Mouse (Mus musculus): Measurements from ENCODE around the gene Ncl.
"Not testable (repeated sequence)": the region's sequence is repeated elsewhere in the genome, so short reads cannot be mapped to it uniquely, and the experiment has no call there.

Ncl gene

DNA sequence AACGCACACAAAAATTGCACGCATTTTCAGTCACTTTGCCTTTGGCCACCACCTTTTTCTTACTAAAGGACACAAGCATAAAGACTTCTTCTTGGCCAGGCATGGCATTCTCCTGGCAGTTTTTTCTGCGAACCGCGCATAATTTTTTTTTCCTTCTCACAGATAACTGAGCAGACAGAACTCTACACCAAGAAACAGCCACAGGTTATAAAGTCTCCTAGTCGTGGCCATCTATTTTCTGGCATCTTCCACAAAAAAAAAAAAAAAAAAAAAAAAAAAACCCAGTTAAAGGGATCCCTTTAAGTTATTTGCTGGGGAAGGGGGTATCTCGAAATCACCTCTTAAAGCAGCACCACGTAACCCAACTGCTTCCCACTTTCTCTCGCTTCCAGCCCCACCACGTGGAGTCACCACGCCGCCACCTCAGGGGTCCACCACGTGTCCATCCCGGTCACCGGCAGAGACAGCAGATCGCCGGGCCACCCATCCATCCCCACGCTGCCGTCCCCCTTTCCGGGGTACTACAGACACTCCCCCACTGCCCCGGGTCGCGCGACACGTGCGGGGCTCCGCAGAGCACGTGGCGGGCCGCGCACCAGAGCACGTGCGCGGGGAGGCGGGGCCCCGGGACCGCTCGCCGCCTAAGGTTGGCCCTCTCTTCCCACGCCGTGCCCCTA lies 833 bp downstream of the Ncl start:
- no peak for DNase-seq

DNA sequence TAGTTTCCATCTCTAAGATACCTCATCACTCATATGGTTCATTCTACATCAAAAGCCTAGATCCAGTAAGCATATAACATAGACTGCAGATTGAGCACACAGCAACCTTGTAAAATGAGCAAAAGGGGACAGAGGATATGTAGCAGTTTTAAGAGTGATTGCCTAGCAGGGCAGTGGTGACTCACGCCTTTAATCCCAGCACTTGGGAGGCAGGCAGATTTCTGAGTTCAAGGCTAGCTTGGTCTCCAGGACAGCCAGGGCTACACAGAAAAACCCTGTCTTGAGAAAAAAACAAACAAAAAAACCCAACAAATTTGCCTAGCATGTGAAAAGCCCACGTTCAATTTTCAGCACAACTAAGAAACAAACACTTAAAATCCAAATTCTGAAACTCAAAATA lies 5.0 kb downstream of the Ncl start:
- DNase-seq: no peak

DNA sequence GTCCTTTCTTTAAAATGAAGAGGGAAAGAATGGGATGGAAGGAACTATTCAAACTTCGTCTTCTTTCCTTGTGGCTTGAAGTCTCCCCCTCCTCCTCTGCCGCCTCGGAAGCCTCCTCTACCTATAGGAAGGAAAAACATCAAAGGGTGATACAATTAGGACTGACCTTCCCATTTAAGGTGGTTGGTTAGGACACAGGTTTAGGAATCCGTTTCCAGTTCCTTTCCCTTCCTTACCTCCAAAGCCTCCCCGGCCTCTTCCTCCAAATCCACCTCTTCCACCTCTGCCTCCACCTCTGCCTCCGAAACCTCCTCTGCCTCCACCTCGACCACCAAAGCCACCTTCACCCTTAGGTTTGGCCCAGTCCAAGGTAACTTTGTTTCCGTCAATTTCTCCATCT lies 8.6 kb downstream of the Ncl start:
- no peak for DNase-seq

DNA sequence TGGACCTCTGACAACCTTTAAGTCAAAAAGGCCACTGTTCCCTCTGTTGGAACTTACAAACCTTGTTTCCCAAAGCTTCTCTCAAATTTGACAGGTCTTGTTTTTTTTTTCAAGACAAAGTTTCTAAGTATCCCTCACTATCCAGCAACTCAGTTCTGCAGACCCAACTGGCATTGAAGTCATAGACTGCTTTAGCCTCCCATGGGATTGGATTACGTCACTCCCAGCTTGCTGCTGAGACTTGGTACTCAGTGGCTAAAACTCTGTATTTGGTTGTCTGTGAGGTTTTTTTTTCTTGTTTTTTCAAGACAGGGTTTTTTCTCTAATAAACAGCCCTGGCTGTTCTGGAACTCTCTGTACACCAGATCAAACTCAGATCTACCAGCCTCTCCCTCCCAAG lies 9.5 kb downstream of the Ncl start:
- no peak for DNase-seq

DNA sequence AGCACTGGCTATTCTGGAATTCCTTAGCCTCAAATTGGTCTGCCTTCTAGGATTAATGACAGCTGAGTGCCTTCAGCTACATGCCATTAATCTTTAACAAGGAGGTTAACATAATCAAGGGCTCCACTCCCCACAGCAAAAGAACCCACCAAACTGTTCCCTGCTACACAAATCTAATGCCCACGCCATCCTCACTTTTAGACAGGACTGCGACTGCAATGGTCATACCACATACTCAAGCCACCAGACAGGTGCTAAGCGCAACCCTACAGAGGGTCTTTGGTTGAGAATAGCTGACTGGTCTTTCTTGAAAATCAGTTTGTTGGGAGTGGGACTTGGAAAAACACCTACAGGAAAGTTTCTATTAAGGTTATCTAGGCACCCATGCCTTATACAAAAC lies 10.0 kb downstream of the Ncl start:
- no peak for DNase-seq

DNA sequence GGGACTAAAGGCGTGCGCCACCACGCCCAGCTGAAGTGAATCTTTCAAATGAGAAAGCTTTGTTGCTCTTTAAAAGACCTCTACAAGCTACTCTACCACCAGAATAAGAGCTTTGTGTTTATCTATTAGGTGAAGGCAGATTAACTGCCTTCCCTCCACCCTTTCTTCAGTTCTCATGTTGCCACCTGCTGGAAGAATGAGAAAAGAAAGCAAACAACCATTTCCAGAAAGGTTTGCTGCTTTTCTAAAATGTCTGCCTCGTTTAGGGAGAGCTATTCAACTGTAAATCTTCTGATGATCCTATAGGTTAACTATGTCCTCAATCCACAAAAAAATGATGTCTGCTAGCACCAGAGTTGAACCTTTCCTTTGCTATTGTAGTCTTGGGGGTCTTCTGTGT lies 10.4 kb downstream of the Ncl start:
- DNase-seq: no peak

DNA sequence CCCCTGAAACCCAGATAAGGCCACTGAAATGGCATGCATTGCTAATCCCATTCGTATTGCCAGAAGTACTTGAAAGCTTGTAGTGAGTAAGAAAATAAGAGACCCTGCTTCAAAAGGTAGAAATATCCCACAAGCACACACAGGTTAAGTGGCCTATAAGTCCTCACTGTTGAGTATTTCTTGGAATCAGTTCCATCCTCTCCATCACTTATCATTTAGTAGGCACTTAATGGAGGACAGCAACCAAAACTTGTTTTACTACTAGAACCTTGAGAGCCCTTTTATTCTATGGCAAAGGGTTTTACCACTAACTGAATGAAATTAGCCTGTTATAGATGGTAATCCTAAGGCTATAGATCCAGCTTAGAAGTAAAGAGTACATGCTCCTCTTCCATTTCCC lies 11.1 kb downstream of the Ncl start:
- no peak for DNase-seq

DNA sequence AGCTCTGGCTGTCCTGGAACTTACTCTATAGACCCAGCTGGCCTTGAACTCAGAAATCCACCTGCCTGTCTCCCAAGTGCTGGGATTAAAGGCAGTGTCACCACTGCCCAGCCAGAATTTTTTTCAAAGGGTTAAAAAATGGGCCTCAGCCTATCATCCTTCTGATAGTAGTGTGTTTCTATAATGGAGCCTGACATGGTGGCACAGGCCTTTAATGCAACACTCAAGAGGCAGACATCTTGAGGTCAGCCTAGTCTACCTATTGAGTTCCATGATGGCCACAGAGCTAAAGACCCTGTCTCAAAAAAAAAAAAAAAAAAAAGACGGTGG lies 11.5 kb downstream of the Ncl start:
- no peak for DNase-seq

DNA sequence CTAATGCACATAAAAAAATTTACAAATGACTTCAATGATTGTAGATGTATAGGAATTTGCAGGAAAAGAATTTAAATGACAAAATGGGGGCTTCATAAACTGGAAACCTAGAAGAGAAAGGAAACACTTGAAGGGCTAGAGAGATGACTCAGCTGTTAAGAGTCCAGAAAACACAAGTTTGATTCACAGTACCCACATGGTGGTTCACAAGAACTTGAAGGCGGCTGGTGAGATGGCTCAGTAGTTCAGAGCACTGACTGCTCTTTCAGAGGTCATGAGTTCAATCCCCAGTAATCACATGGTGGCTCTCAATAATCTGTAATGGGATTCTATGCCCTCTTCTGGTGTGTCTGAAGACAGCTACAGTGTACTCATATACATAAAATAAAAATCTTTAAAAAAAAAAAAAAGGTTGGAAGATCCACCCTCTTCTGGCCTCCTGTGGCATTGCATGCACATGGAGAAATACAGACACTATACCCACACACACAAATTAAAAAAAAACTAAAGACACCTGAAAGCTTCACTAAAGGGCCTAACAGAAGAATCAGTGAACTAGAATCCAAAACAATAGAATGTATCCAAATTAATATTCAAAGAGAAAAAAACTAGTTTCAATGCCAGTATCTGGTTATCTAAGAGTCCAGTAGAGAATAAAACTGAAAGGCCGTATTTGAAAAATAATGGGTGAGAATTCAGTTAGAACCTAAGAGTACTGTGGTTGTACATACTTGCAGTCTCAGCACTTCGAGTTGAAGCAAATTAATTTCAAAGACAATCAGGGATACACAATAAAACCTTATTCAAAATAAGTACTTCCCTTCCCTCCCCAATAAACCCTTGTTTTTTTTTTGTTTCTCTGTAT lies 12.1 kb downstream of the Ncl start:
- no peak for DNase-seq

DNA sequence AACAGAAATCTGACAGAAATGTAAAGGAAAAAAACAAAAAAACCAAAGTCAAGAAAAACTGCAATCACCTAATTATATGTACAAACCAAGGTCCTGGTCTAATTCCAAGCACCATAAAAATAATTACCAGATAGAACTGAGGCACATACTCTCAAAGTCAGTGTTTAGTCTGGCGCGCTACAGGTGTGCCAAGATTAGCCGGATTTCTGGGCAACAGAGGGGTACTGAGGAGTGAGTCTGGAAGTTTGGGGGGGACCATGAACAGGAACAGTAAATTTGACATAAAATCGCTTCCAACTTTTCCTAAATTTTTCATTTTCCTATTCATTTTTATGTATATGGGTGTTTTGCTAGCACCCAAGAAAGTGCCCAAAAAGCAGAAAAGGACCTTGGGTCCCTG lies 13.2 kb downstream of the Ncl start:
- DNase-seq: no peak

DNA sequence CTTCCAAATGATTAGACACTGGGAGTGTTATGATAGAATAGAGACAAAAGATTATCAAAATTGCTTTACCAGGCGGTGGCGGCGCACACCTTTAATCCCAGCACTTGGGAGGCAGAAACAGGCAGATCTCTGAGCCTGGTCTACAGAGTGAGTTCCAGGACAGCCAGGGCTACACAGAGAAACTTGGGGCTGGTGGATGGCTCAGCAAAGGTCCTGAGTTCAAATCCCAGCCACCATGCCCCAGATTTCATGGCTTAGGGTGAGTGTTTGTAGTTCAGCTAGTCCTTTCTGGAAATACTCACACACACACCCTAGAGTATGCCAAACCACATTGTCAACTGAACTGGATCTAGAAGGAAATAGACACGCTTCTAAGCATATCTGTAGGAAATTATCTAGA lies 14.1 kb downstream of the Ncl start:
- DNase-seq: no peak

DNA sequence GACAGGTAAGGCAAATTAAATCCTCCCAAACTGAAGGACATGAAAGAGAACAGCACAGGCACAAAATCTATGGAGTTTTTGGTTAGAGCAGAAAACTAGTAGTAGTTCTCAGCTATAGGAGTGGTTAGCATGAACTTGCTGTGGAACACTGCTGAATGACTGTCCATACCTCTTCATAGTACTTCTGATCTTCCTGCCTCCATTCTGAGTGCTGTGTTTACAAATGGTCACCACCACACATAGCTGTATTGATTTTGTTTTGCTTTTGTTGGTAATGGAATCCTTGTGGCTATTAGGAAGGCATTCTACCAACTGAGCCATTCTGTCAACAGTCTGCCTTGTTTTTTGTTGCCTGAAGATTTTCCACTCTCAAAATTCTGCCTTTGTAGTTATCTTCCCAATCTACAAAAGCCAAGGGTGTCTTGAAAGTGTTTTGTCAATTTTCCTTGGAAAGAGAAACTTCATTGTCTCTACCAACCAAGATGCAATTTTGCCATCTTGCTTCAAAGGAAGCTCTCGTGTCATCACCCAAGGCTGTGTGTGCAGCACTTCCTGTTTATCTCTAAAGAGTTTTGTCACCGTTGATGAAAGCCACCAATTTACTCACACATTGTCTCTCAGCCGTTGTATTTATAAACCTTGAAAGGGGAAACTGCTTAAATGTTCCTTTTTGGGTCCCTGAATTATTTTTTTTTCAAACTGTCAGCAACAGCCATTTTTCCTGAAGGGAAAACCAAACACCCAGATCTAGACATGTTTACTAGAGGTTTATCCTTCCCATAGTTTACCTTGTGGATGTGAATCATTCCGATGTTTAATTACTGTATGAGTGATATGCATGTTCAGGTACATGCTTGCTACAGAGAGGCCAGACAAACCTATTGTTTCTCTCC lies 15.0 kb downstream of the Ncl start:
- no peak for DNase-seq

DNA sequence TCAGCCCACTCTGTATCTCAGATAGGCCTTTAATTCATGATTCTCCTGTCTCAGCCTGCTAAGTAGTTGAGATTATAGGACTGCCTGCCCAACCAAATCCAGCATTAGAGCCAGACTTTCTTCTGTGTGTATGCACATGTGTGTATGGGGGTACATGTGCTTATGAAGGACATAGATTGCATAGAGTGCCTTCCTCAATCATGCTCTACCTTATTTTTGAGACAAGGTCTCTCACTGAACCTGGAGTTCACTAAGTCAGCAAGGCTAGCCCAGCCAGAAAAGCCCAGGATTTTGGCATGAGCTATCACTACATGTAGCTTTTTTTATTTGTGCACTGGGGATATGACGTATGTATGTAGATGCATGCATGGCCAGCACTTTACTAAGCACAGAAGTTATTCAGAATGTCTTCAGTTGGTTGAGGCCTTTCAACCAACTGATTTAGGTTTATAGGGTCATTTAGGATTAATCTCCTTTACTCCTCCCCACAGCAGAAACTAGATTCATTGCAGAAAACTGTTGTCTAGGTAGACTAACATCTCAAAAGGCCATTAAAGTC lies 16.0 kb downstream of the Ncl start:
- DNase-seq: no peak

DNA sequence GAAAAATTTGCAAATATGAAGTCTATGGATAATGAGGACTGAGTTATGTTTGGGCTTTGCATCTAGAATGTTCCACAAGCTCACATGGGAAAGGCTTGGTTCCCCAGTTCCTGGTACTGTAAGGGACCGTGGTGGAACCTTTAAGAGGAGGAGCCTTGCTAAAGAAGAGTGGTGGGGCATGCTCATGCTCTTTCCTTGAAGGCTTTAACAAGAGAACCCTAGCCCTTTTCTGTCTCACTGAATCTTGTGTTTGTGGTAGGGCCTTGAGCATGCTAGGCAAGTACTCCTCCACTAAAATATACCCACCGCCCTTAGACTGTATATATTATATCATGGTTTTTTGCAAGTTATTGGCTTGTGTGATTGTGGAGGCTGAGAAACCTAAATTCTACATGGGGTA lies 16.8 kb downstream of the Ncl start:
- DNase-seq: no peak

DNA sequence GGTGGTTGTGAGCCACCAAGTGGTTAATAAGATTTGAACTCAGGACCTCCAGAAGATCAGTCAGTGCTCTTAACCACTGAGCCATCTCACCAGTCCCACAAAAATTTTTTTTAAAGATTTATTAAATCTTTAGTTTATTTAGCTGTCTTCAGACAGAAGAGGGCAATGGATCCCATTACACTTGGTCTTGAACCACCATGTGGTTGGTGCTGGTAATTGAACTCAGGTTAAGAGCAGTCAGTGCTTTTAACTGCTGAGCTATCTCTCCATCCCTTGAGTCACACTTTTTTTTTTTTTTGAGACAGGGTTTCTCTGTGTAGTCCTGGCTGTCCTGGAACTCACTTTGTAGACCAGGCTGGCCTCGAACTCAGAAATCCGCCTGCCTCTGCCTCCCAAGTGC lies 18.1 kb downstream of the Ncl start:
- not testable (repeated sequence) for DNase-seq

DNA sequence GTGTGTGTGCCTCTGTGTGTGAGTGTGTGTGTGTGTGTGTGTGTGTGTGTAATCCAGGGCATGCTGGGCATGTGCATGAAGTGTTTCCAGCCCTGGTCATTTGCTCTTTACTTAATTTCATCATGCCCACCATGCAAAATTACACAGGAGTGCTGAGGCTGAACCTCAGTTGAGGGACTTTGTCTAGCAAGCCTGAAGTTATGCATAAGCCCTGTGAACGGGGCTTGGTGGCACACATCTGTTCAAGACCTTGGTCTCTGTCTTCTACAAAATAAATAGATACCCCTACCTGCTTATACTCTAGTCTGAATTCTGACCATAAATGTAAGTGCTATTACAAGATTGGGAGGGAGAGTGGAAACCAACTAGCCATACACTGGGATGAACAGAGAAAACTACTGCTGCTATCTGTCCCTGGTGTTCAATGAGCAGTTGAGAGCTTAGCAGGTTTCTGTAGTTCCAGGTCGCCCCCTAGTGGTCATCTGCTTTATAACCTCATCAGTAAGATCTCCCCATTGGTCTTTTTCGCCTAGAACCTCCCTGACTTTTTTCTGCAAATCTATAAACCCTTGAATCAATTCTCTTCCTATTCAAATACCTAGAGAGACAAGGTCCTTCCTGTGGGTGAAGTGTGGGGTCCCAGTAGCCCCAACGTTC lies 19.9 kb downstream of the Ncl start:
- DNase-seq: peak; percentile 75

DNA sequence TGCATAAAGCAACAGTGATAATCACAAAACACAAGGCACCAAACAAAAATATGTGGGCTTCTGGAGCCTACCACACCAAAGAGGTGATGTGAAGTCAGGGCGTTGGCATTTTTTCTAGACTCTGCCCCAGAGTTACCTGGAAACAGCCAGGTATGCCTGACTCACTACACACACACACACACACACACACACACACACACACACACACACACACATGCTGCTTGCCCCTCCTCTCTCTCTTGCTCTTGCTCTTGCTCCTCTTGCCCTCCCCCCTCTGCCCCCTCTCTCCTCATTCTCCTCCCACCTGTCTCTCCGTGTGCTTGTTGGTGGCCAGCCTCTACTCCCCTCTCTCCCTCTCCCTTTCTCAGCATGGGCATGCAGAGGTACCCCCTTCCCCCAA lies 22.9 kb downstream of the Ncl start:
- no peak for DNase-seq

DNA sequence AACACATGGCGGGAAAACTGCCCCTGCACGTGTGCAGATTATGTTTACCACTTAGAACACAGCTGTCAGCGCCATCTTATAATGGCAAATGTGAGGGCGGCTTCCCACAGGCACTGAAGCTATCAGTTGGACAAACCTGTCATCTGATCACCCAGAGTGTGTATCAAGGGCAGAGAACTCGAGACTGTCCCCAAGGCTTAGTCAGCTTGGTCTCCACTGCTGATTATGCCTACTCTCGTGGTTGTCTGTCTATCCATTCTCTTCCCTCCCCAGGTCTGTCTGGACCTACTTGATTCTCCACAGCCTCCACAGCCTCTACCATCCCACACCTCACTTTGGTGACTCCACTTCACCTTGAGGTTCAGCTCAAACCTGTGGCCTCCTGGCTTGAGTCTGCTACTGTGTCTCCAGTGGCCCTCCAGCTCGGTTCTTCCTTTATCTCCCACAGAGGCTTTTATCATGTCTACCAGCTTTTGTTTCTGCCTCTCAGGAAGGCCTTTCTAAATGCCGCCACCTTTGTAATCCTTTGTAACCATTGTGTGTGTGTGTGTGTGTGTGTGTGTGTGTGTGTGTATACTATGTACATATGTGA lies 38.3 kb downstream of the Ncl start:
- DNase-seq: no peak

DNA sequence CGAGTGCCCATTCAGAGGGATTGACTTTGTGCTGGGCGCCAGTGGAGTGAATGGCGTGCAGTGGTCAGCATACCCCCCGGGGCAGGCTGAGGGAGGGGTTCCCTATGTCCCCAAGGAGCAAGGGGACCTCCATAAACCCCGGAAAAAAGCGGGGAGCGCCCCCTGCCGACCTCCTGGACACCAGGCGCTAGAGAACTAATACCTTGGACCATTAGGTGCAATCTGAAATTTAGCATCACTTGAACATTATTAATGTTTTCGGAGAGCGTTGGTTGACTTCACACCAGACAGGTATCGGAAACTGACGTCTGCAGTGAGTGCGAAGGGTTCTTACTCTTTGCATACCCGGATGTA lies 45.5 kb downstream of the Ncl start:
- peak; percentile 63 for DNase-seq

DNA sequence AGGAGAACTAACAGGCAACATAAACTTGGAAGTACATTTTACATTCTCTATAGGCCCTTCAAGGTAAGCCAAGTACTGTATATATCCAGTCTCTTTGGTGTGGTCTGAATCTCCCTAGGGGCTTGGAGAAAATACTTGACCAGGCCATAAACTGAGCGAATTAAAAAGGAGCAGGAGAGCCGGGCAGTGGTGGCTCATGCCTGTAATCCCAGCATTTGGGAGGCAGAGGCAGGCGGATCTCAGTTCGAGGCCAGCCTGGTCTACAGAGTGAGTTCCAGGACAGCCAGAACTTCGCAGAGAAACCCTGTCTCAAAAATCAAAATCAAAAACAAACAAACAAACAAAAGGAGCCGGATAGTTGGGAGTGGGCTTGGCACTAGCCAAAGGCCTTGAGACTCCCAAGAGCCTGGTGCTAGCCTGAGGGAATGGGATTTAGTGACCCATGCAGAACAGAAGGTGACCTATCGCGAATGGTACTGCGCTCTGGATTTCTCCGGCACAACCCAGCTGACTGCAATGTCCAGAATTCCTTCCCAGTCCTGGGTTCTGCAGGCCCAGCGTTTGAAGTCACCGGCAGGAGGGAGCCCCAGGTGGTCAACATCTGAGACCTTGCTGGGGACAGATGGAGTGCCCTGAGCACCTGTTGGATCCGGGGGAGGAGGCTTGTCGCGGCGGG lies 46.0 kb downstream of the Ncl start:
- DNase-seq: no peak

DNA sequence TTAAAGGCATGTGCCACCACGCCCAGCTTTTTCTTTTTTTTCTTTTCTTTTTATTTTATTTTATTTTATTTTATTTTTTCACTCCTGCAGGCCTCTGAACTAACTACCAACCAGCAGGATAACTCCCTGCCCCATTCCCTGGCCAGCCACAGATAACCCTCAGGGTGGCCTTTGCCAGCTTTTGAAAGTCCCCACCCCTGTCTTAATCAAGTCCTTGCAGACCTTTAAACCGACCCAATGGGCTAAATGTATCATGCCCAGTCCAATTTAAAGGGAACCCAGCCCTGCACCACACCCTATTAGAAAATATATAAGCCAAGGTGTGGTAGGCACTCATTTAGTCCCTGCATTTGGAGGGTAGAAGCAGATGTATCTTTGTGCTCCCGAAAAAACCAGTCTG lies 46.9 kb downstream of the Ncl start:
- DNase-seq: no peak

DNA sequence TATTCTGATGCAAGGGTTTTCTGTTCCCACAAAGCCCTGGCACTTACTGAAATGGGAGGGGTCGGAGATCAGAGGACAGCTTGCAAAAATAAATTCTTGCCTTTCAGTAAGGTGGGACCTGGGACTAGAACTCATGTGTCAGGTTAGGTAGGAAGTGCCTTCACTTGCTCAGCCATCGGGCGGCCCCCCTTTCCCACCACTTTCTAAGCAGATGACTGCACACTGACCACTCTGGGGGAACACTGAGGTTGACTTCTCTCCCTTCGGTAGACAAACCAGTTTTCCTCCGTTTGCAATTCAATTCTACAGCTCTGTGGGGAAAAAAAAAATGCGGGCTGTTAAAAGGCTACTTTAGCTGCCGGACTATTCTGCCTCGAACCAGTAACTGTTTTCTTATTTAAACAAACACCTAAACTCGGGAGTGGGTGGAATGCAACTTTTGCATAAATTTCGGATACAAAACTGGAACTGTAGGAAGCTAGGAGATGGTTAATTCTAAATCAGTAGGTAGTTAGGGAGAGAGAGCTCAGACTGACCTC lies 47.7 kb downstream of the Ncl start:
- DNase-seq: peak; percentile 15
